Mouse (Mus musculus) splenic B cell, adult 2 months (primary cell): Measurements from ENCODE around the gene Dnaja3.
A peak's percentile ranks its signal among the peaks of the same experiment; 100 is the strongest.

Experiments
- DNase-seq: peaks from one replicate; pipeline ENCODE4 v3.0.0-alpha.2; 2011; ENCODE audit warnings: low read depth, low spot score
- H3K27me3 ChIP-seq: 2 replicates; pipeline ENCODE4 v1.6.1; 2012; ENCODE audit warnings: mild to moderate bottlenecking, low read length, moderate library complexity, mixed read lengths; ENCODE audit not compliant: control insufficient read depth, poor library complexity, insufficient read depth, severe bottlenecking
- H3K36me3 ChIP-seq: 2 replicates; pipeline ENCODE4 v1.6.1; 2012; ENCODE audit warnings: mild to moderate bottlenecking, low read length, moderate library complexity, mixed read lengths; ENCODE audit not compliant: control insufficient read depth, poor library complexity, insufficient read depth, severe bottlenecking

Dnaja3 gene

DNA sequence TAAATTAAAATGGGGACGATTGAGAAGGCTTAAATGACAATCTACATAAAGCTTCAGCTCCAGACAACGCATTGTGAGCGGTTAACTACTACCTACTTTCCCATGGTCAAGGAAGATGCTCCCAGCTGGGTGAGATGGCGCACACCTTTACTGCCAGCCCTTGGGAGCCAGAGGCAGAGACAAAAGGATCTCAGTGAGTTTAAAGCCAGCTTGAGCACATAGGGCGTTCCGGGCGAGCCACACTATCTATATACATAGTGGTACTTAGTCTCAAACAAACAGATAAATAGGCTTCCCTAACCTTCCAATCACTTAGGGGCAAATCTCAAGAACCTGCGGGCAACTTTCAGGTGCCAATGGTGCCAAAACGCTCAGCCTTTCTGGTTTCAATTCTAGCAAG is 15.7 kb upstream of the Dnaja3 start:
- H3K36me3 ChIP-seq: peaks cover 7% of the 10 kb centered on the region
- DNase-seq: no peak

DNA sequence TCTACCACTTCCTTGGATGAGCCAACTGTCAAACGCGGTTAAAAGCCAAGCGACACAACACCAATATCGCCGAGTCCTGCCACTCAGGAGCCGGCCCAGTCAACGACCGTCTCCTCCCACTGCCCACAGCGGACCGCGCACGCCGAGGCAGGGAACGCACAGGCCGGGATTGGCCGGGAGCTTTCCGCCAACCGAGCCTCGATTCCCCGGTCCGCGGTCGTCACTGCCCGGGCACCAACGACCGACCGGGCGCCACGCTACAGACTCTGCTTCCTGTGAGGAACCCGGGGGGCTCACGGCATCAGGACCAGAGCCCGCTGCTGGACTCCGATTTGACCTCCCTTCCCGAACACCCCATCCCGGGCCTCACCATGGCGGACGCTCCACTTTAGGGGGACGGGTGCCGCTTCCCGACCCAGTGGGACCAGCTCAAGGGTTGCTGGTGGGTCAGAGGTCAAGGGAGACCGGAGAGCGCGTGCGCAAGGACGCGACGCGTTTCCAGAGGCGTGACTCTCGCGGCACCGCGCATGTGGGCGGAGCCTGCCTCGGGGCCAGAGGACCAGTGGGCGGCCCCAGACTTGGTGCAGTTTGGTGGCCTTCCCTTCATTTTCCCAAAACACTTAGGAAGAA is 15.2 kb upstream of the Dnaja3 start, which contains the start of gene Pam16:
Gene Pam16 (minus strand): TSS at position 508 of the 630 bp plus-strand sequence.
- H3K27me3 ChIP-seq: no peaks in the 10 kb centered on the region
- DNase-seq: peak; percentile 91
- H3K36me3 ChIP-seq: peaks cover 8% of the 10 kb centered on the region

More for the DNA sequence above, 15.7 kb upstream of the Dnaja3 start:
- no peaks in the 10 kb centered on the region for H3K27me3 ChIP-seq

DNA sequence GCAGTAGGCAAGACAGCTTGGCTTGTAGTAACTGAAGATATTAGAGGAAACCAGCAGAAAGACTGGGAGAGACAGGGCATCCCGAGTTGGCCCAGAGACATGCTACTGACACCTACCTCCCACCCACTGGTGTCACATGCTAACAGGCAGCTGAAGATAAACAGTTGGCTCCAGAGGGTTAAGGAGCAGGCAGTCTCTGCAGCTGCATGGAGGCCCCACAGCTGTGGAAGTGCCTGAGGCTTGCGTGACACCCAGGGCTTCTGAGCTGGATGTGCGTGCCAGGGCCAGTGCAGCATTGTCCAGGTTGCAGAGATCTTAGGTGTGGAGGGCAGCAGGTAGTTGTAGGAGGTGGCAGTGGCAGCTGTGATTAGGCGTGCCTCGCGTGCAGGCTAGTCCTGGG is 12.7 kb upstream of the Dnaja3 start:
- Histone ChIP-seq H3K27me3 (no peaks in the 10 kb centered on the region), H3K36me3 (peaks cover 10% of the 10 kb centered on the region)
- no peak for DNase-seq

DNA sequence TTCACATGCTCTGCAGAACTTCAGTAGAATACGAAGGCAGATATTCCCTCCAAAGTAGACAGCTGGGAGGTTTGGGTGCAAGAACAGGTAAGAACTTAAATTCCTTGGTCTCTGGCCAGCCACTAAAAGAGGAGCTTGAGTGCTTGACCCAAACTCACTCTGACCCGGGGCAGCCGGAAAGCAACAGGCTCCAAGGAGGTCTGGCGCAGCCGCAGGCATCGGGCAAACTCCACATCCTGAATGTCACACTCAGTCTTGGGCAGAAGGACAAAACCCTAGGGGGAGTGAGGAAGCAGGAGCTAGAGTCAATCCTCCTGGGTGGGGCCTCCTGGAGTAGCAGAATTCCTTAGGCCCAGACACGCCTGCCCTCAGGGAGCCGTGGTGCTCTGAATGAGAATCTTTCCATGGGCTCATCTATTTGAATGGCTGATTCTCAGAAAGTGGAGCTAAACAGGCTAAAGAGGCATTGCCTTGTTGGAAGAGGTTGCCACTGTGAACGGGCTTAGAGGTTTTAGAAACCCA is 10.8 kb upstream of the Dnaja3 start:
- peaks cover 10% of the 10 kb centered on the region for H3K36me3 ChIP-seq
- DNase-seq: no peak
- H3K27me3 ChIP-seq: no peaks in the 10 kb centered on the region

DNA sequence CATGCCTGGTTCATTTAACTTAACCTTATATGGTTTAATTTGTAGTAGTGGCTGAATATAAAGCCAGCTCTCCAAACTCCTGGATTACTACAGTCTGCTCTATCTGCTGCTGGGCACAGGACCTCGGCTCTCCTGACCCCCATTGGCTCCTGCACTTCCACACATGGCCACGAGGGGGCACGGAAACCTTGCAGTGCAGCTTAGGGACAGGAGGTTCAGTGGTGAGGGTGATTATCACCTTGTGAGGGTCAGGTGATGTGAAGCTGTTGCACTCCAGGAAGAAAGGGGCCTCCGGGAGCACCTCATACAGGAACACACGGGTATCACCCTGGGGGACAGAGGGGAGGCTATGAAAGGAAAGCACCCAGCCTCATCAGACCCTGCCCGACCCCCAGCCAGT is 9.8 kb upstream of the Dnaja3 start:
- DNase-seq: peak; percentile 87
- H3K36me3 ChIP-seq: peaks cover 10% of the 10 kb centered on the region
- no peaks in the 10 kb centered on the region for H3K27me3 ChIP-seq

DNA sequence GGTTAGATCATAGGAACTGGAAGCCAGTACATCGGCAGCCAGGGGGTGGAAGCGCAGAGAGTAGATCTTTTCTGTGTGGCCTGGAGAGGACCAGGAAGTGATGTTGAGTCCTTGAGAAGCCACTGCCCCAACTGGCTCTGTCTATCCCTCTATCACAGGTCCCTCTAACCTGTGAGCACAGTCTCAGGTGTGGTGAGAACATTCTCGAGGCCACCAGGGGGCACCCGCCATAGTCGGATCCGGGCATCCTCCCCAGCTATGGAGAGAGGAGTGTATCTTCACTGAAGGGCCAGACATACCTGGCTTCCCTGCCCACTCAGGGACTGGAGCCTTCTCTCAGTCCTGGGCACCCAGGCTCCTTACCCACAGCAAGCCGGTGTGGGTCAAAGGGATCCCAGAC is 7.7 kb upstream of the Dnaja3 start:
- no peak for DNase-seq
- H3K27me3 ChIP-seq: no peaks in the 10 kb centered on the region
- peaks cover 8% of the 10 kb centered on the region for H3K36me3 ChIP-seq

DNA sequence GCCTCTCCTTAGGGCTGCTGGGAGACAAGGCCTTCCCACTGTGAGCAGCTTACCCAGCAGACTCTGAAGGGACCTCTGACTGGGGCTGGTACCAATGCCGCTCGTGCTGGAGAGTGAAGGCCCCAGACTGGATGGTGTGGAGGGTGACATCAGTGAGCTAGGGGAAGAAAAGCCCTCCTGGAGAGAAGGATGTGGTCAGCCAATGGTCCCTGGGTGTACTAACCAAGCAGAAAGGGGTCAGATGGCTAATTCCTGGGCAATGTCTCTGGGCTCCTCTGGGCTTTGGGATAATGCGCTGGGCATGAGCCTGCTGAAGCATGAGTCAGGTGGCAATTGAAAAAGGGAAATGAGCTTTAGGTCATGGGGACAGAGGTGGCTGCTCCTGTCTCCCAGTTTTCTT is 6.1 kb upstream of the Dnaja3 start:
- no peak for DNase-seq
- Histone ChIP-seq H3K36me3 (peaks cover 10% of the 10 kb centered on the region), H3K27me3 (no peaks in the 10 kb centered on the region)

DNA sequence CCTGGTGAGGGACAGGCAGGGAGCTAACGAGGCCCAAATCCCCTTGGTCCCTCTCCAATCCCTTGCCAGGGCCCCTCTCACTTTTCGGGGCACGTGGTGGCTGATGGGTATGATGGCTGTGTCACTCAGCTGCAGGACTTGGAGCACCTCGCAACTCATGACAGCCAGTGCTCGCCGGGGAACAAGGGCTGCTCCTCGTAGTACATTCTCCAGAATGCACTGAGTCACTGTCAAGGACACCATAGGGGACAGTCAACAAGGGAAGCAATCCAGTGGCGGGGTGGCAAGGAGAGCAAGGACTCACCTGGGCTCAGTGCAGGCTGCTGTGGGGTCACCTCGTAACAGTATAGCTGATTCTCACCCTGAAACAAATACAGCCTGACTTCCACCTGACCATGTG is 5.1 kb upstream of the Dnaja3 start:
- no peaks in the 10 kb centered on the region for H3K27me3 ChIP-seq
- DNase-seq: no peak

DNA sequence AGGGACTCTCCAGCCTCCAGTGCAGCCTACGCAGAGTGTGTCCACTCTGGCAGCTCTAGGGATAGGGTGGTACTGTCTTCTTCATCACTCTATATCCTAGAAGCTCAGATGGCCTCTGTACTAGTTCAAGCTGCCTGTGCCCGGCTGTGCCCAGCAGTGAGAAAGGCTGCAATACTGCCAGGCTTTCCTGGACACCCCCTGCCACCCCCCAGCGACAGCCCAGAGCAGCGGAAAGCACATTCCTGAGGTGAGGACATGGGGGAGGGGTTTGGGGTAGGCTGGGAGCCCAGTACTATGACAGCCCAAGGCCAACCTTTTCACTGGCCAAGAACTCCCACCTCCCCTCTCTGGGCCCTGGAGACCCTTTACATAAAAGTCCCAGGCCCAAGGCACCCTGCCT is 4.0 kb upstream of the Dnaja3 start:
- H3K27me3 ChIP-seq: no peaks in the 10 kb centered on the region
- H3K36me3 ChIP-seq: peaks cover 5% of the 10 kb centered on the region; the same call in 1 of the 2 replicates
- no peak for DNase-seq

More for the DNA sequence above, 5.1 kb upstream of the Dnaja3 start:
- peaks cover 6% of the 10 kb centered on the region; the same call in 1 of the 2 replicates for H3K36me3 ChIP-seq

DNA sequence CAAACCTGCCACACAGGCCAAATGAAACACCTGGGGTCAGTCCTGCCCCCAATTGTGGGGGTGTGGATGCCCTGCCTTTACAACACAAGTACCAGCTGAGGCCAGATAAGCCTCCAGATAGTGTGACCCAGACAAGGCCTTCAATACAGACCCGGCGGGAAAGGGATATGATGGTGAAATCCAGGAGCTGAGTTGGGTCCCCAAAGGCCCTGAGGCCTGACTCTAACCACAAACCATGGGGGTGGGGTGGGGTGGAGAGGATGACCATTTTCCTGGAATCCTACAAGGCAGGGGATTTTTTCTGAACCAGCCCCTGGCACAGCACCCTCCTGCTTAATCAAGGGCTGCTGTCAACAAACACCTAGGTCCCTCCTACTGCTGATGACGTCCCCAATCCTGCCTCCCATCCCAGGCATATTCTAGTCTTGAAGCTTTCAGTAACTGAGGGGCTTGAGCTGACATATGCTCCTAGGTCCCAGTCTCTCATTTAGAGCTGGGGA is 848 bp upstream of the Dnaja3 start:
- Histone ChIP-seq H3K36me3 (peaks cover 7% of the 10 kb centered on the region; the same call in 1 of the 2 replicates), H3K27me3 (no peaks in the 10 kb centered on the region)
- DNase-seq: no peak

DNA sequence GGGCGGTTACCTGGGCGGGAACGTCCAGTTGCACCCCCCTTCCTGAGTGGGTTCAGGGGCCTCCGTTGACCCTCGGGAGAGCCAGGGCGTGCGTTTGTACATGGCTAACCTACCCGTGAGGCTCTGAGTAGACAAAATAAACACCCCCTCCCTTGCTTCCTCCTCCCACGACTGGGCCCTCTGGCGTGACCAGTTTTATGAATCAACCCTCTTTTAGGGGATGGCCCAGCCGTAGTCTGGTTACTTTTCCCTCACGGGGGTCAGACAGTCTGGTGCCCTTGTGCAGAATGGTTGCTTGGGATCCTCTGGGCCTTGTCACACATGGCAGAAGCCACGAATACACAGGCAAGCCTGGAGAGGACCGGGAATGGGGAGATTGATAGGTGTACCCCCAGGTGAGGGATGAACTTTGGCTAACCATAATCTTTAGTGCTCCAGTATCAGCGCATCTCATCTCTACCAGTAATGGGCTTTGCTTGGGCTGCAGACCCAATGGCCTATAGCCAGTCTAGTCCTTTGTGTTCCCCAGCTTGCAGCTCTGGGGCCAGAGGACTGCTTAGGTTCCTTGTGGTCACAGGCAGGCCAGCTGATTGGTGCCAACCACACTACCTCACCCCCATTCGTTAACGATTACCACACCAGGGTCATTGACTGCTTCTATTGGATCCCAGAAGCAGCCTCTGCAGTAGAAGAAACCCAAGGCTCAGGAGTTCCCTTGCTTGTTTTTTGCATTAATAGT is 647 bp downstream of the Dnaja3 start:
- peak; percentile 29 for DNase-seq
- Histone ChIP-seq H3K36me3 (peaks cover 8% of the 10 kb centered on the region; the same call in 1 of the 2 replicates), H3K27me3 (no peaks in the 10 kb centered on the region)

DNA sequence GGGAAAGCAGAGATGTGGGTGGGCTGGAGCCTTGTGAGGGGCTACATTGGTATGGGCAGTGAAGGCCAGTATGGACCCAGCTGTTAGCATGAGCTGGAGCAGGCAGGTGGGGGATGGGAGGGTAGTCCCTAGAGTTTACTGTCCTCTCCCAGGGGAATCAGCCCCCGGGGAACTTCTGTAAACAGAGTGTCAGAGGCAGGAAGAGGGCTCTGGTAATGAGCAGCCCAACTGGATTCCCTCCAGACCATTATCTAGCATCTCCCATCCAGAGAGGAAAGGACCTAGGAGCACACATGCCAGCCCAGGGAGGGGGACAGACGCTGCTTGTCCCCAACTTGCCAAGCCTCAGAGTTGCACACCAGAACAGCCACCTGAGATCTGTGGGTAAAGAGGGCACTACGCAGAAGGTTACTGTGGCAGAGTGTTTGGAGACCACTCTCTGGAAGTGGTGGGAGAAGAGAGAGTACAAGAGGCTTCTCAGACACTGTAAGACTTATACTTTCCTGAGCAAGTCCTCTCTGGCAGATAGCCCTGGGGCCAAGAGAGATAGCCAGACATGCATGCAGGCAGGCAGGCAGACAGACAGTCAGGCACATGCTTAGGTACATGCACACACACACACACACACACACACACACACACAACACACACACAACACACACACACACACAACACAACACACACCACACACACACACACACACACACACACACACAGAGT is 1.5 kb downstream of the Dnaja3 start:
- peak; percentile 51 for DNase-seq

DNA sequence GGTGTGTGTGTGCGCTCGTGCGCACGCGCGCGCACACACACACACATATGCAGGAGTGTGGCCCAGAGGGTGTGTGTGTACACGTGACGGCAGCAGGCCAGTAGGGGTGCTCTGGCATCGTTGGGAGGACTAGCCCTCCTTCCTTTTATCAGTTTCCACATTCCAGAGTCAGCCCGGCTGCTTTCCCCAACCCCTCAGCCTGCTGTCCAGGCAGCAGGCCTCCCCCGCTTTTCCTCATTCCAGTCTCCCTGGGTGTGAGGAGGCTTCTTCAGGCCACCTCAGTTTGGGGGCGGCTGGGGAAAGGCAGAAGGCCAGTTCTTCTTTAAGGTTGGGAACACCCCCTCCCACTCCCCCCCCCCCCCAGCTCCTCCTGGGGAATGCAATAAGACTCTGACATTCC is 2.4 kb downstream of the Dnaja3 start:
- H3K27me3 ChIP-seq: no peaks in the 10 kb centered on the region
- H3K36me3 ChIP-seq: peaks cover 9% of the 10 kb centered on the region; the same call in 1 of the 2 replicates
- no peak for DNase-seq

More for the DNA sequence above, 1.5 kb downstream of the Dnaja3 start:
- Histone ChIP-seq H3K36me3 (peaks cover 9% of the 10 kb centered on the region; the same call in 1 of the 2 replicates), H3K27me3 (no peaks in the 10 kb centered on the region)

DNA sequence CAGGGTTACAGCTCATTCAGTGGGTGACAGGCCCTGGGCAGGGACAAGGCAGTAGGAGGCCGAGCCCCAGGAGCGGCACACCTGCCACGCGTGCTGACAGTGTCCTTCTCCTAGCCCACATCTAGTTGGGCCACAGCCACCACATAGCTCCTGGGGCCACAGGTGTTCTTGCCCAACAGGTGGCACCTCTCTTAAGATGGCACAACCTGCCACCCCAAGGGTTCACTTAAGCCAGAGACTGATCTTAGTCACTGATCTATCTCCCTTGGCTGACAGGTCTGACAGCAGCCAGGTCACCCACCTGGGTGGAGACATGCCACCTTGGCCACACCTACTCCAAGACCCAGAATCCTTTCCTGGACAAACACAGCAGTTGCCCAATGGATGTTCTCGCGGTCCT is 3.1 kb downstream of the Dnaja3 start:
- no peak for DNase-seq
- H3K36me3 ChIP-seq: peaks cover 14% of the 10 kb centered on the region; the same call in 1 of the 2 replicates
- H3K27me3 ChIP-seq: no peaks in the 10 kb centered on the region
